Mouse (Mus musculus): ENCODE data around the gene Erf.

The Erf gene

GRCm38 (mm10) chr7:25279861-25280791 is 29.6 kb upstream of the Erf start:
- peak; percentile 65 for DNase-seq

GRCm38 (mm10) chr7:25279076-25279860 is 28.7 kb upstream of the Erf start:
- peak; percentile 89 for DNase-seq

GRCm38 (mm10) chr7:25278341-25279075 is 27.9 kb upstream of the Erf start:
- DNase-seq, result peak; percentile 86

GRCm38 (mm10) chr7:25277998-25278340 is 27.4 kb upstream of the Erf start:
- no peak for DNase-seq

- peak; percentile 15 for DNase-seq
Observed at GRCm38 (mm10) chr7:25277405-25277804, 26.8 kb upstream of the Erf start.

- DNase-seq, result no peak
Observed at GRCm38 (mm10) chr7:25275555-25276298, 25.2 kb upstream of the Erf start.

- DNase-seq, result no peak
Observed at GRCm38 (mm10) chr7:25274996-25275395, 24.4 kb upstream of the Erf start.

GRCm38 (mm10) chr7:25274571-25274970 is 24.0 kb upstream of the Erf start:
- no peak for DNase-seq

GRCm38 (mm10) chr7:25273259-25274241 is 23.0 kb upstream of the Erf start:
- DNase-seq, result no peak

GRCm38 (mm10) chr7:25272445-25273258 is 22.1 kb upstream of the Erf start:
- no peak for DNase-seq

- no peak for DNase-seq
Observed at GRCm38 (mm10) chr7:25271651-25272444, 21.3 kb upstream of the Erf start.

GRCm38 (mm10) chr7:25270652-25271633 is 20.4 kb upstream of the Erf start:
- DNase-seq, result no peak

- DNase-seq, result no peak
Observed at GRCm38 (mm10) chr7:25269545-25270271, 19.1 kb upstream of the Erf start.

- no peak for DNase-seq
Observed at GRCm38 (mm10) chr7:25269029-25269428, 18.5 kb upstream of the Erf start.

- DNase-seq, result no peak
Observed at GRCm38 (mm10) chr7:25268588-25268987, 18.0 kb upstream of the Erf start.

- peak; percentile 100 for DNase-seq
Observed at GRCm38 (mm10) chr7:25267751-25268463, 17.3 kb upstream of the Erf start.

GRCm38 (mm10) chr7:25267301-25267750 is 16.8 kb upstream of the Erf start, which contains the start of gene Cic:
Gene Cic, plus strand, starts transcription at chr7:25267704.
- DNase-seq, result peak; percentile 100
